Mouse (Mus musculus) gastrocnemius, adult 2 months (tissue): ENCODE measurements around the gene Mup16. TPM values are rescaled to one million over a fixed set of nuclear protein-coding genes. Genes with fewer than 3 reads are reported as not detected.
"Not testable (repeated sequence)": the region's sequence is repeated elsewhere in the genome, so short reads cannot be mapped to it uniquely, and the experiment has no call there.

Experiments
- DNase-seq: peaks from one replicate; pipeline ENCODE4 v3.0.0; 2022
- H3K27ac ChIP-seq: fragments of 200-600 bp; 2 replicates; pipeline ENCODE4 v1.8.1; 2022; ENCODE audit warnings: mild to moderate bottlenecking
- H3K4me3 ChIP-seq: fragments of 200-600 bp; 2 replicates; pipeline ENCODE4 v1.8.1; 2022; ENCODE audit warnings: mild to moderate bottlenecking, moderate library complexity
- CTCF ChIP-seq: fragments of 200-600 bp; IDR thresholded peaks from 2 replicates; pipeline ENCODE4 v1.8.1; 2022; ENCODE audit warnings: antibody characterized with exemption, mild to moderate bottlenecking, moderate library complexity
- intact Hi-C: fragments of 180-260 bp; cut with DNase I; formaldehyde crosslinking; loops from one replicate; pipeline ENCODE4 v1.15.1; 2025
- long read RNA-seq, 2 experiments: library from polyadenylated mRNA; stranded (forward); transcript quantifications; one replicate each; pipeline ENCODE4 v2.0.0; 2021
- total RNA-seq, 2 experiments: library from RNA; stranded (reverse); gene quantifications; 2 replicates each; pipeline ENCODE4 v1.2.3; 2021

Gene Mup16
- under 1 TPM in 1 of 2 experiments, not detected in 1; 0.59 TPM for total RNA-seq
- long read RNA-seq, experiment 1 = 0 reads
- long read RNA-seq, experiment 2 = 0 reads

DNA sequence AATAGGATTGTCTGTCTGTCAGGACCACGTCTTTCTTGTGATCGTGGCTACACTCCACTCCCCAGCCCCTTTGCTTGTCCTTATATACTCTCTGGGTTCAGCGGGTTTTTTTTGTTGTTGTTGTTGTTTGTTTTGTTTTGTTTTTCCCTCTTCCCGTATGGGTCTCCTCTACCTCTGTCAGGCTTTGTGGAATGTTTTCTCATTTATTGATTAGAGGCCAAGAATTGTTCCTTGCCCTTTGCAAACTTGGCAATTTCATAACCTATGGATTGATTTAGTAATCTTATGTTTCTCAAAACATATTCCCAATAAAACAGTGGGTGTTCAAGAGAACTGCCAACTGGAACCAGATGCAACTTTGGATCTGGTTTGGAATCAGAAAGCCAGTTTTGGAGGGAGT, at the start of gene Mup16:
TSS of gene Mup16 (minus strand) at position 101 of the 400 bp plus-strand sequence.
- H3K27ac ChIP-seq, intact Hi-C loops, H3K4me3 ChIP-seq, DNase-seq: not testable (repeated sequence)

DNA sequence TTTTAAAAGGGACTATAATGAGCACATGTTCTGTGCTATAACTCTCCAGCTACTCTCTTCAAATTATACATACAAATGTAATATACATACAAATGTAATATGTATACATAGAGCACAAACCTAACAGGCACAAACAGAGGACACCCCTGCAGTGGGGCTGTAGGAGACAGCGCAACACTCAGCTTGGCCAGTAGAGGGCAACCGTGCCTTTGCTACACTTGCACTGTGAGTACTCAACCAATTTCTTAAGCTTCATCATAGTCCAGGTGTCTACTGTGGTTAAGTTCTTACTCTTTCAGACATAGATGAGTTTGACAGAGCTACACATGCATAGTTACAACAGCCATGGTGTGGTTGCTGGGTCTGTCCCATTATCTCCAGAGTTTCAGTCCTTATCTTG, 36.6 kb upstream of the Mup16 start:
- H3K4me3 ChIP-seq, DNase-seq, intact Hi-C loops, H3K27ac ChIP-seq: not testable (repeated sequence)
- TF ChIP-seq CTCF = peak; percentile 23; the same call in 1 of the 2 replicates

Other genes with a start within 250 kb of the Mup16 start
- under 1 TPM in 1 of 2 experiments, not detected in 1; 0.36 TPM for gene Mup14, start 215.5 kb downstream of the Mup16 start, total RNA-seq
- gene Mup15, start 79.8 kb downstream of the Mup16 start, total RNA-seq = not detected
- gene Mup17, start 76.3 kb upstream of the Mup16 start, total RNA-seq = not detected
- gene Mup18, start 154.6 kb upstream of the Mup16 start, total RNA-seq = not detected